Mouse (Mus musculus) thymus, adult 2 months (tissue): ENCODE measurements around the gene Pld1. TPM values are rescaled to one million over a fixed set of nuclear protein-coding genes. Genes with fewer than 3 reads are reported as not detected.

ENCODE experiments used
- DNase-seq: peaks from one replicate; pipeline ENCODE4 v3.0.0; 2021
- H3K27ac ChIP-seq: fragments of 200-500 bp; 2 replicates; pipeline ENCODE4 v1.5.1; 2012; ENCODE audit warnings: low read length, control low read depth; ENCODE audit not compliant: control insufficient read depth, insufficient read depth
- H3K27me3 ChIP-seq: fragments of 200-500 bp; 2 replicates; pipeline ENCODE4 v1.6.1; 2012; ENCODE audit warnings: mild to moderate bottlenecking, low read length, moderate library complexity, mixed read lengths; ENCODE audit not compliant: control insufficient read depth, insufficient read depth
- H3K36me3 ChIP-seq: fragments of 200-500 bp; 2 replicates; pipeline ENCODE4 v1.6.1; 2012; ENCODE audit warnings: mild to moderate bottlenecking, low read length, moderate library complexity; ENCODE audit not compliant: control insufficient read depth, insufficient read depth
- H3K4me1 ChIP-seq: fragments of 200-500 bp; replicated peaks from 2 replicates; pipeline ENCODE4 v1.6.1; 2012; ENCODE audit warnings: low read length; ENCODE audit not compliant: control insufficient read depth, insufficient read depth
- H3K4me3 ChIP-seq: fragments of 200-500 bp; 2 replicates; pipeline ENCODE4 v1.5.1; 2012; ENCODE audit warnings: mild to moderate bottlenecking, low read length, control low read depth, moderate library complexity; ENCODE audit not compliant: control insufficient read depth, insufficient read depth
- CTCF ChIP-seq: fragments of 200-500 bp; IDR thresholded peaks from 2 replicates; pipeline ENCODE4 v1.5.1; 2012; ENCODE audit warnings: mild to moderate bottlenecking, control low read depth, low read length, moderate library complexity, borderline replicate concordance; ENCODE audit not compliant: control insufficient read depth, poor library complexity, insufficient read depth; ENCODE audit errors: extremely low read depth
- POLR2A ChIP-seq: fragments of 200-500 bp; IDR thresholded peaks from 2 replicates; pipeline ENCODE4 v1.6.1; 2012; ENCODE audit warnings: mild to moderate bottlenecking, low read length, control low read depth, moderate library complexity; ENCODE audit not compliant: control insufficient read depth, poor library complexity, insufficient read depth; ENCODE audit errors: extremely low read depth
- WGBS: fragments of 180-500 bp; shearing (Covaris S2); methylation state at CpG from one replicate; pipeline ENCODE4 v1.1.7; 2018; 5-methylcytosine and 5-hydroxymethylcytosine counted together
- polyA plus RNA-seq: library from polyadenylated mRNA; depleted of rRNA; stranded (reverse); fragments of >200 nt; gene quantifications from 2 replicates; pipeline ENCODE4 v1.2.3, GENCODE M21; 2012

Gene Pld1
- polyA plus RNA-seq, 1 experiment, result 3.2 TPM

- no peaks in the 10 kb centered on the region for H3K36me3 ChIP-seq
- H3K27ac ChIP-seq, result no peak overlapping the region
- no peaks in the 10 kb centered on the region; the same call in 1 of the 2 replicates for H3K4me1 ChIP-seq
- TF ChIP-seq POLR2A (no peak), CTCF (no peak)
- no peaks in the 10 kb centered on the region for H3K27me3 ChIP-seq
- DNase-seq, result no peak
- 85% methylated on average over 5 of the region's 5 CpGs for WGBS
- no peak overlapping the region for H3K4me3 ChIP-seq
Observed at GRCm38 (mm10) chr3:28022191-28022590, 83.7 kb downstream of the Pld1 start.

- Histone ChIP-seq H3K27ac (no peak overlapping the region), H3K36me3 (no peaks in the 10 kb centered on the region), H3K4me1 (peaks cover under 1% of the 10 kb centered on the region; the same call in 1 of the 2 replicates), H3K27me3 (no peaks in the 10 kb centered on the region), H3K4me3 (no peak overlapping the region)
- DNase-seq, result no peak
- WGBS, result 43% methylated on average over 3 of the region's 3 CpGs
- TF ChIP-seq POLR2A (no peak), CTCF (no peak)
Observed at GRCm38 (mm10) chr3:28026876-28027275, 88.4 kb downstream of the Pld1 start.

- TF ChIP-seq POLR2A, result no peak
- TF ChIP-seq CTCF, result no peak
- WGBS, result 94% methylated on average over 10 of the region's 10 CpGs
Observed at GRCm38 (mm10) chr3:28028456-28028855, 90.0 kb downstream of the Pld1 start.

GRCm38 (mm10) chr3:28030860-28031259 lies 92.4 kb downstream of the Pld1 start:
- Histone ChIP-seq H3K4me1 (peaks cover 6% of the 10 kb centered on the region), H3K27ac (no peak overlapping the region), H3K4me3 (no peak overlapping the region), H3K36me3 (no peaks in the 10 kb centered on the region), H3K27me3 (no peaks in the 10 kb centered on the region)
- WGBS, result 98% methylated on average over 5 of the region's 5 CpGs
- DNase-seq, result no peak
- TF ChIP-seq CTCF, result no peak
- no peak for TF ChIP-seq POLR2A

More at GRCm38 (mm10) chr3:28028456-28028855, 90.0 kb downstream of the Pld1 start:
- DNase-seq, result no peak
- Histone ChIP-seq H3K27me3 (no peaks in the 10 kb centered on the region), H3K27ac (no peak overlapping the region), H3K36me3 (no peaks in the 10 kb centered on the region), H3K4me3 (no peak overlapping the region), H3K4me1 (peaks cover 6% of the 10 kb centered on the region)

- Histone ChIP-seq H3K27ac (peak overlapping the region; percentile 12; the same call in 1 of the 2 replicates), H3K4me1 (peaks cover 6% of the 10 kb centered on the region), H3K36me3 (no peaks in the 10 kb centered on the region), H3K4me3 (no peak overlapping the region), H3K27me3 (no peaks in the 10 kb centered on the region)
- TF ChIP-seq CTCF, result no peak
- no peak for TF ChIP-seq POLR2A
- WGBS, result 28% methylated on average over 7 of the region's 7 CpGs
- DNase-seq, result peak; percentile 22
Observed at GRCm38 (mm10) chr3:28031643-28032243, 93.2 kb downstream of the Pld1 start.

GRCm38 (mm10) chr3:28033898-28034297 lies 95.4 kb downstream of the Pld1 start:
- no peaks in the 10 kb centered on the region for H3K36me3 ChIP-seq
- WGBS, result 100% methylated on average over 3 of the region's 3 CpGs
- H3K4me3 ChIP-seq, result no peak overlapping the region
- no peak for DNase-seq
- peaks cover 7% of the 10 kb centered on the region for H3K4me1 ChIP-seq
- no peak overlapping the region for H3K27ac ChIP-seq
- H3K27me3 ChIP-seq, result no peaks in the 10 kb centered on the region
- TF ChIP-seq CTCF, result no peak
- no peak for TF ChIP-seq POLR2A
